ENCODE assay signal across 16 mouse cellular contexts in the genomic region with DNA sequence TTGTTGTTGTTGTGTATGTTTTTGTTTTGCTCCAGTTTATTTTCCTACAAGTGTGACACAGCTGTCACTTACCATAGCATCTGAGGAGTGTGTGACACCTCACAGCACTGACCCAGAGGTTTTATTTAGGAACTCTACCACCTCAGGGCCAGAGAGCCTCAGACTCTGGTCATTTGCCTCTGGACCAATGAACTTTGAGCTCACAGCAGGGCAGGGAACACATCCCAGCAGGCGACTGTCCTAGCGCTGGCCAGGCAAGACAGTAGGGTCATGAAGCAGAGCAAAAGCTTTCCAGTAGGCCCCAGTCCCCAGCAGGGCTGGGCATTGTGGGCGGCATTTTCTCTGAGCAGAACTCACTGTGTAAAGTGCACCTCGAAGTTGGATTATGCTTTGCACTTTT. TPM values are rescaled to one million over a fixed set of nuclear protein-coding genes. Genes with fewer than 3 reads are reported as not detected.
DNase-seq lines count a peak whose midpoint lies in the region; ATAC-seq and TF ChIP-seq lines count a peak whose summit lies in the region.
"Had no signal": no experiment of that assay in that cellular context is flagged by ENCODE, and none has a peak within 500 bp of the region (broad histone marks: within the 10 kb centered on the region; RNA-seq: fewer than 3 reads in every experiment).

No protein-coding gene starts in this region.

- peaks cover 3 to 22% of the 10 kb centered on the region in 2 experiments for H3K4me1 ChIP-seq in heart, embryonic 14.5 days (ENCODE audit: control insufficient read depth in 2 of 2, insufficient read depth in 2 of 2, low read length in 2 of 2)
- H3K4me1 ChIP-seq in liver, adult 2 months (ENCODE audit: control insufficient read depth, insufficient read depth, low read length): peaks cover 2% of the 10 kb centered on the region; the same call in 1 of the 2 replicates
- H3K4me1 ChIP-seq in liver, postnatal 0 days (ENCODE audit: insufficient read depth): peaks cover 10% of the 10 kb centered on the region; the same call in 1 of the 2 replicates

- peak overlapping the region; percentile 3; the same call in 1 of the 2 replicates for H3K9ac ChIP-seq in heart, embryonic 14.5 days (ENCODE audit: low read length)
- no peak overlapping the region for H3K9ac ChIP-seq in liver, adult 2 months (ENCODE audit: low read depth, low read length)
- no peak overlapping the region for H3K9ac ChIP-seq in liver, postnatal 0 days (replicated peaks)
- H3K9ac ChIP-seq: embryonic facial prominence, embryonic 13.5 days; forebrain, embryonic 12.5 days; hindbrain, embryonic 15.5 days had no signal

- DNase-seq in gastrocnemius, adult 18-20 months (ENCODE audit: low spot score): peak; percentile 42
- no peak for DNase-seq in gastrocnemius, postnatal 10 days
- no peak for DNase-seq in heart, adult 8-10 months (ENCODE audit: low spot score)
- DNase-seq in liver, adult 2 months (ENCODE audit: extremely low read depth, low read depth, low spot score): peak; percentile 52
- no peak for DNase-seq in liver, postnatal 0 days
- peak; percentile 46 for DNase-seq in skeletal muscle tissue, adult 2 months (ENCODE audit: low read depth, low spot score)
- DNase-seq: adrenal gland, postnatal 10 days; cerebellum, adult 11 months; cerebellum, adult 8-10 months; cerebellum, postnatal 14 days; heart, postnatal 36 days had no signal

- no peak for ATAC-seq in heart, embryonic 14.5 days (ENCODE audit: insufficient number of reproducible peaks, insufficient read depth, low FRiP score, low read depth)
- no peak for ATAC-seq in liver, postnatal 0 days
- ATAC-seq in frontal cortex, adult (ENCODE audit: low TSS enrichment): no peak

- TF ChIP-seq EP300 in liver, postnatal 0 days (IDR thresholded peaks at IDR 0.05; ENCODE audit: low read depth): no peak

- no peaks in the 10 kb centered on the region for H3K36me3 ChIP-seq in heart, embryonic 14.5 days (ENCODE audit: control insufficient read depth, insufficient read depth, low read length)
- H3K36me3 ChIP-seq in liver, adult 2 months (ENCODE audit: control insufficient read depth, insufficient read depth, low read length): no peaks in the 10 kb centered on the region
- no peaks in the 10 kb centered on the region for H3K36me3 ChIP-seq in liver, postnatal 0 days (replicated peaks; ENCODE audit: insufficient read depth, low read length)
- H3K36me3 ChIP-seq: embryonic facial prominence, embryonic 13.5 days; forebrain, embryonic 12.5 days; hindbrain, embryonic 15.5 days had no signal

- H3K79me2 ChIP-seq in liver, adult 2 months (ENCODE audit: control insufficient read depth, insufficient read depth, low read length): no peaks in the 10 kb centered on the region

- peaks cover 4% of the 10 kb centered on the region for H3K27me3 ChIP-seq in heart, embryonic 14.5 days (ENCODE audit: control insufficient read depth, insufficient read depth, low read length)
- H3K27me3 ChIP-seq in liver, adult 2 months (ENCODE audit: control insufficient read depth, insufficient read depth, low read length): peaks cover 19% of the 10 kb centered on the region
- peaks cover 66% of the 10 kb centered on the region for H3K27me3 ChIP-seq in liver, postnatal 0 days (ENCODE audit: insufficient read depth, low read length)

- H3K4me2 ChIP-seq in heart, embryonic 14.5 days (ENCODE audit: low read length): no peak overlapping the region
- H3K4me2 ChIP-seq in liver, postnatal 0 days (ENCODE audit: low read depth, low read length): no peak overlapping the region

- no peak for TF ChIP-seq CTCF in liver, adult 2 months (IDR thresholded peaks at IDR 0.05; ENCODE audit: low read depth, low read length)
- TF ChIP-seq CTCF in liver, postnatal 0 days (IDR thresholded peaks at IDR 0.05; ENCODE audit: low read depth): no peak

- 43% methylated on average over 4 of the region's 4 CpGs for WGBS in heart, embryonic 14.5 days
- 38% methylated on average over 4 of the region's 4 CpGs for WGBS in liver, adult 2 months
- WGBS in liver, postnatal 0 days (ENCODE audit: insufficient replicate concordance): 33% methylated on average over 4 of the region's 4 CpGs

- no peak overlapping the region for H3K27ac ChIP-seq in heart, embryonic 14.5 days (replicated peaks in 1 of 2; ENCODE audit: control insufficient read depth in 1 of 2, insufficient read depth in 1 of 2, low read depth in 2 of 2, low read length in 2 of 2)
- H3K27ac ChIP-seq in liver, adult 2 months (replicated peaks; ENCODE audit: insufficient read depth, low read depth, low read length): no peak overlapping the region
- no peak overlapping the region for H3K27ac ChIP-seq in liver, postnatal 0 days (ENCODE audit: low read depth)
- H3K27ac ChIP-seq: embryonic facial prominence, embryonic 13.5 days; forebrain, embryonic 12.5 days; hindbrain, embryonic 15.5 days had no signal

- no peaks in the 10 kb centered on the region for H3K9me3 ChIP-seq in heart, embryonic 14.5 days (ENCODE audit: control insufficient read depth, low read length)
- H3K9me3 ChIP-seq in liver, postnatal 0 days (ENCODE audit: low read length): no peaks in the 10 kb centered on the region
- H3K9me3 ChIP-seq: embryonic facial prominence, embryonic 13.5 days; forebrain, embryonic 12.5 days; hindbrain, embryonic 15.5 days had no signal

- no peak for TF ChIP-seq POLR2A in liver, adult 2 months (IDR thresholded peaks at IDR 0.05; ENCODE audit: extremely low read depth, insufficient read depth, low read length)

- no peak overlapping the region for H3K4me3 ChIP-seq in heart, embryonic 14.5 days (ENCODE audit: control insufficient read depth in 1 of 2, insufficient read depth in 1 of 2, low read depth in 1 of 2, low read length in 2 of 2)
- no peak overlapping the region for H3K4me3 ChIP-seq in liver, adult 2 months (ENCODE audit: insufficient read depth, low read depth, low read length)
- no peak overlapping the region for H3K4me3 ChIP-seq in liver, postnatal 0 days (ENCODE audit: low read depth, low read length)

RNA-seq across cellular contexts. Expression of gene Casz1, which starts 1.2 kb away (rescaled TPM):
- total RNA-seq in gastrocnemius, adult 18-20 months (2021): 10 to 100 TPM; 37.9 to 44.4 TPM
- 10 to 100 TPM; 39.3 to 42.0 TPM for total RNA-seq in gastrocnemius, postnatal 10 days (2021)
- polyA plus RNA-seq in heart, embryonic 14.5 days (2014; fragmentation: Nextera tagmentation; extraction: Ambion mirVana): 24.6 and 26.6 TPM in 2 replicates
- 10 to 100 TPM; 40.6 to 49.5 (median 47.3) TPM for total RNA-seq in heart, adult 8-10 months (2022)
- total RNA-seq in liver, adult 2 months (2014; rRNA removed): 0.09 and 0.34 TPM in 2 replicates
- 0.24 TPM in 2 replicates for polyA plus RNA-seq in liver, adult 2 months (2012; rRNA removed)
- polyA plus RNA-seq in liver, postnatal 0 days (2015; fragmentation: Nextera tagmentation; extraction: Ambion mirVana): 0.43 and 0.65 TPM in 2 replicates

Comparison
In these comparisons a context has a peak if more than half of its experiments do, and no peak if none do; other contexts are left out.
1. DNase-seq: peak in gastrocnemius, adult 18-20 months (single experiment), liver, adult 2 months (single experiment) and skeletal muscle tissue, adult 2 months (single experiment); none in gastrocnemius, postnatal 10 days (single experiment), heart, adult 8-10 months (single experiment) and liver, postnatal 0 days (single experiment).
2. RNA of gene Casz1, which starts 1.2 kb away (total RNA-seq): 40.6 to 49.5 TPM in heart, adult 8-10 months, 37.9 to 44.4 TPM in gastrocnemius, adult 18-20 months and 39.3 to 42.0 TPM in gastrocnemius, postnatal 10 days; 0.09 to 0.34 TPM in liver, adult 2 months; every median in the first group is over 10 times any median in the second.